Mouse (Mus musculus) cerebellum, adult 11 months (tissue): ENCODE results near the gene Atxn10.

Source experiments
- DNase-seq: peaks from one replicate; pipeline ENCODE4 v3.0.0; 2022

Atxn10 gene

GRCm38 (mm10) chr15:85479919-85480318, 143.9 kb downstream of the Atxn10 start:
- no peak for DNase-seq

- peak; percentile 29 for DNase-seq
These were observed 144.6 kb downstream of the Atxn10 start for GRCm38 (mm10) chr15:85480630-85481029.

GRCm38 (mm10) chr15:85488900-85489299, 152.9 kb downstream of the Atxn10 start:
- no peak for DNase-seq

- DNase-seq = no peak
These were observed 153.7 kb downstream of the Atxn10 start for GRCm38 (mm10) chr15:85489751-85490150.

GRCm38 (mm10) chr15:85494163-85494621, 158.1 kb downstream of the Atxn10 start:
- DNase-seq = no peak

GRCm38 (mm10) chr15:85497548-85497947, 161.5 kb downstream of the Atxn10 start:
- no peak for DNase-seq

- no peak for DNase-seq
These were observed 162.0 kb downstream of the Atxn10 start for GRCm38 (mm10) chr15:85497981-85498475.

GRCm38 (mm10) chr15:85500267-85500666, 164.2 kb downstream of the Atxn10 start:
- no peak for DNase-seq

GRCm38 (mm10) chr15:85503127-85503526, 167.1 kb downstream of the Atxn10 start, which contains the start of gene 7530416G11Rik:
Gene 7530416G11Rik, minus strand, starts transcription at chr15:85503227.
- DNase-seq = no peak

GRCm38 (mm10) chr15:85505118-85505925, 169.3 kb downstream of the Atxn10 start:
- no peak for DNase-seq

GRCm38 (mm10) chr15:85506680-85507079, 170.6 kb downstream of the Atxn10 start:
- DNase-seq = no peak

- DNase-seq = no peak
These were observed 171.4 kb downstream of the Atxn10 start for GRCm38 (mm10) chr15:85507370-85508014.
